Mouse (Mus musculus) embryonic facial prominence, embryonic 11.5 days (tissue): Measurements from ENCODE around the gene Cgas. TPM values are rescaled to one million over a fixed set of nuclear protein-coding genes. Genes with fewer than 3 reads are reported as not detected.
A peak's percentile ranks its signal among the peaks of the same experiment; 100 is the strongest.

Experiments
- ATAC-seq: fragments of 200-750 bp; cut with Nextera tagmentation; replicated peaks from 2 replicates; pipeline ENCODE4 v1.8.0; 2017; ENCODE audit warnings: low read depth; ENCODE audit not compliant: insufficient number of reproducible peaks, low FRiP score, low TSS enrichment
- DNase-seq: peaks from one replicate; pipeline ENCODE4 v3.0.0-alpha.2; 2015; ENCODE audit warnings: low spot score
- H3K27ac ChIP-seq: fragments of 300-500 bp; sonication (generic); replicated peaks from 2 replicates; pipeline ENCODE4 v1.5.1; 2014; ENCODE audit warnings: mild to moderate bottlenecking, low read depth, low read length, control low read depth
- H3K27me3 ChIP-seq: fragments of 300-500 bp; sonication (generic); 2 replicates; pipeline ENCODE4 v1.6.1; 2014; ENCODE audit warnings: mild to moderate bottlenecking, low read length, moderate library complexity, mixed read lengths; ENCODE audit not compliant: control insufficient read depth, insufficient read depth
- H3K36me3 ChIP-seq: fragments of 300-500 bp; sonication (generic); replicated peaks from 2 replicates; pipeline ENCODE4 v1.6.1; 2014; ENCODE audit warnings: low read depth, mild to moderate bottlenecking, low read length, moderate library complexity, mixed read lengths; ENCODE audit not compliant: control insufficient read depth, insufficient read depth
- H3K4me1 ChIP-seq: fragments of 300-500 bp; sonication (generic); 2 replicates; pipeline ENCODE4 v1.6.1; 2014; ENCODE audit warnings: low read length, mixed read lengths; ENCODE audit not compliant: control insufficient read depth, insufficient read depth
- H3K4me2 ChIP-seq: fragments of 300-500 bp; sonication (generic); 2 replicates; pipeline ENCODE4 v1.6.1; 2014; ENCODE audit warnings: low read depth, mild to moderate bottlenecking, control low read depth, low read length, moderate library complexity
- H3K4me3 ChIP-seq: fragments of 300-500 bp; sonication (generic); 2 replicates; pipeline ENCODE4 v1.5.1; 2014; ENCODE audit warnings: low read depth, low read length, control low read depth
- H3K9ac ChIP-seq: fragments of 300-500 bp; sonication (generic); replicated peaks from 2 replicates; pipeline ENCODE4 v1.6.1; 2014; ENCODE audit warnings: mild to moderate bottlenecking, control low read depth, low read length
- H3K9me3 ChIP-seq: fragments of 300-500 bp; sonication (generic); replicated peaks from 2 replicates; pipeline ENCODE4 v1.6.1; 2016; ENCODE audit warnings: mild to moderate bottlenecking, low read length, inconsistent platforms, mixed read lengths; ENCODE audit not compliant: control insufficient read depth
- WGBS: fragments of 180-500 bp; shearing (Covaris S2); extraction: QIAGEN DNeasy Blood & Tissue Kit; methylation state at CpG from one replicate; pipeline ENCODE4 v1.1.7; 2014; 5-methylcytosine and 5-hydroxymethylcytosine counted together
- microRNA-seq: library from miRNA; unstranded; fragments of <30 nt; microRNA quantifications from one replicate; pipeline ENCODE4, GENCODE M21; 2016; ENCODE audit warnings: borderline number of aligned reads
- polyA plus RNA-seq: library from polyadenylated mRNA; unstranded; fragments of >200 nt; fragmentation: Nextera tagmentation; extraction: Ambion mirVana; gene quantifications from 2 replicates; pipeline ENCODE4 v1.2.1, GENCODE M21; 2014

The Cgas gene
- polyA plus RNA-seq, 1 experiment from 2014 or later = 0.84 TPM

DNA sequence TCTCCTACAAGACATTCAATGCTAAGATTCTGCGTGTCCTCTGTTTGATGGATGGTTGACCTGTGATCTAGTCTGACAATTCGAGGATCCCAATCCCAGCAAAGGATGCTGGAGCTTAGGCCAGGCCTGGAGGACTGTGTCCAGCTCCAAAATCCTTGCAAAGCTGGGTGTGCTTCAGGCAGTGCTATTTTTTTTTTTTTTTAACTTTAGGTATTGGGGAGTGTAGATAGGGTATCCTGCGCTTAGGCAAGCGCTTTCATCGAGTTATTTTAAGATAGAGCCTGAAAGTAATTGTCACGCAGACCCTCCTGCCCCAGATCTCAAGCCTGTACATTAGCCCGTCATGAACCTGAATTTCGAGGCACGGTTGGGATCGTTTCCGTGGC lies 47.8 kb downstream of the Cgas start:
- no peaks in the 10 kb centered on the region for H3K36me3 ChIP-seq
- H3K9ac ChIP-seq = no peak overlapping the region
- 41% methylated on average over 11 of the region's 11 CpGs for WGBS
- H3K9me3 ChIP-seq = no peaks in the 10 kb centered on the region
- H3K4me2 ChIP-seq = peak overlapping the region; percentile 55
- ATAC-seq = no peak
- H3K27me3 ChIP-seq = peaks cover 42% of the 10 kb centered on the region
- H3K27ac ChIP-seq = no peak overlapping the region
- DNase-seq = no peak
- no peaks in the 10 kb centered on the region for H3K4me1 ChIP-seq
- H3K4me3 ChIP-seq = 0 out of 2 replicates have a peak overlapping the region, but pooled peaks have one; percentile 36

DNA sequence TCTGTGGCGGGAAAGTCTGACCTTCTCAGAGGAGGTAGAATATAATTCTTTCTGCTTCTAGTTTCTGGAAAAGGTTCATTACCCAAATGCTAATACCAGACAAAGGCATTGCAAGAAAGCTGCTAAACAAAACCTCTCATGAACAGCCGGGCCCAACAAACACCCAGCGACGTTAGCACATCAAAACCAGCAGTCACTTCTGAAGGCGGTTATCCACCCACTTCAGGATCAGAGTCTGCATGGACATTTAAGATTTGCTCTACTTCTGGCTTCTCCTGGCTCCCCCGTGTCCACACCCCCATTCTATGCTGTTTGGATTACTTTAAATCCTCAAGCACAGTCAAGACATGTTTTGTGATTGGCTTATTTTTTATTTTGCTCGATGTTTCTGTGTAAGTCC lies 48.4 kb downstream of the Cgas start:
- Histone ChIP-seq H3K27me3 (peaks cover 42% of the 10 kb centered on the region), H3K4me1 (no peaks in the 10 kb centered on the region)

DNA sequence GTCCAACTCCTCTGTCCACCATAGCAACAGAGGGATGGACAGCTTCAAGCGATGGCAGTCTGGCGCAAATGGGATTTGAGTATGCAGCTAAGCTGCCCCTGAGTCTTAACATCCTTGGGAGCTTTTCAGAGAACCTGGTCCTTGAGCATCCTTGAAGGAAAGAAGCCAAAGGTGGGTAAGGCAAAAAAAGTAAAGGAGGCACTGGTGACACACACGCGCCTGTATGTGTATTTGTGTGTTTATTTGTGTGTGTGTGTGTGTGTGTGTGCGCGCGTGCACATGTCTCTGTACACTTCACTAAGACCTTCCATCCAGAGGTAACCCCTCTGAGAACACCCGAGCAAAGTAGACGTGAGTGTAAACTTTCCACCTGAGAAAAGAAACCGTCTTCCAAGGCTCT lies 49.3 kb downstream of the Cgas start:
- Histone ChIP-seq H3K36me3 (no peaks in the 10 kb centered on the region), H3K4me1 (no peaks in the 10 kb centered on the region), H3K9me3 (no peaks in the 10 kb centered on the region), H3K4me3 (no peak overlapping the region), H3K27ac (no peak overlapping the region), H3K27me3 (peaks cover 42% of the 10 kb centered on the region), H3K4me2 (no peak overlapping the region), H3K9ac (no peak overlapping the region)
- WGBS = 78% methylated on average over 10 of the region's 10 CpGs
- ATAC-seq (no peak), DNase-seq (no peak)

More for the DNA sequence above, 48.4 kb downstream of the Cgas start:
- no peak overlapping the region for H3K9ac ChIP-seq
- no peak overlapping the region for H3K4me2 ChIP-seq
- no peaks in the 10 kb centered on the region for H3K9me3 ChIP-seq
- 69% methylated on average over 7 of the region's 7 CpGs for WGBS
- no peak for ATAC-seq
- H3K36me3 ChIP-seq = no peaks in the 10 kb centered on the region
- no peak overlapping the region for H3K27ac ChIP-seq
- no peak overlapping the region for H3K4me3 ChIP-seq
- no peak for DNase-seq

DNA sequence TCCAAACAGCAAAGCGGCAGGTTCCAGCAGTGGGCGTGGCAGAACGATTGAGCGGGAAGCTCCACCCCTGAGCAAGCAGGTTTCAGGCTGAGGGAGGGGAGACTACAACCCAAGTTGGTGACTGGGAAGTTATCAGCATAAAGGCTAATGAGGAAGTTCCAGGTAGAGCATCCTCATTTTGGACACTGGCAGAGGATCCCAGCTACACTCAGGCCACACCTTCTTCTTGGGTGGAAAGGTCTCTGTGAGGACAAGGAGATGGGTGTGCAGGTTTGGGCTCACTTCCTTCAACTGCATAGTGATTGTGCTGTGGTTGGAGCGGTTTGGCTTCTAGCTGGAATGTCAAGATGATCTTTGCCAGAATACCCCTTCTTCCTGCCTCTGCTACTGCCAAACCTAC lies 53.1 kb downstream of the Cgas start:
- H3K27ac ChIP-seq = no peak overlapping the region
- H3K4me2 ChIP-seq = no peak overlapping the region
- WGBS = 46% methylated on average over 5 of the region's 5 CpGs
- H3K4me3 ChIP-seq = no peak overlapping the region
- no peaks in the 10 kb centered on the region for H3K36me3 ChIP-seq
- no peaks in the 10 kb centered on the region for H3K9me3 ChIP-seq
- H3K4me1 ChIP-seq = no peaks in the 10 kb centered on the region
- no peak for DNase-seq
- H3K9ac ChIP-seq = no peak overlapping the region
- peaks cover 18% of the 10 kb centered on the region for H3K27me3 ChIP-seq
- no peak for ATAC-seq

DNA sequence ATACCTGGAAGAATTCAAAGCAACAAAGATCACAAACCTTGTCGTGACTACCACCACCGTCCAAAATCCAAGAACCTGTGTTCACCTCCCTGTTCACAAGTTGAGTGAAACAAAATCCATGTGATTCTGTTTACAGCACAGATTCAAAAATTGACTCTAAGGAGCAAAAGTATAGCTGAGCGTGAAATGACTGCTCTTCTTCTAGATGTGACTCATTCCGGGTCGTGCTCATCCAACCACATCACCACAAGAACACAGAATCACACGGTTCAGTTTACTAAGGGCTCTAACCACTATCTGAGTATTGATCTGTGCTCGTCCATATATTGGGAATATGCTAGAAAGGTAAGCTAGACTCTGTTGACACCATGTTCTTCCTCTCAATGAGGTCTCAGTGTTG lies 56.1 kb downstream of the Cgas start:
- DNase-seq (no peak), ATAC-seq (no peak)
- Histone ChIP-seq H3K9ac (no peak overlapping the region), H3K36me3 (no peaks in the 10 kb centered on the region), H3K4me3 (no peak overlapping the region), H3K27ac (no peak overlapping the region), H3K27me3 (no peaks in the 10 kb centered on the region), H3K9me3 (no peaks in the 10 kb centered on the region), H3K4me1 (no peaks in the 10 kb centered on the region), H3K4me2 (no peak overlapping the region)
- WGBS = 85% methylated on average over 7 of the region's 7 CpGs

DNA sequence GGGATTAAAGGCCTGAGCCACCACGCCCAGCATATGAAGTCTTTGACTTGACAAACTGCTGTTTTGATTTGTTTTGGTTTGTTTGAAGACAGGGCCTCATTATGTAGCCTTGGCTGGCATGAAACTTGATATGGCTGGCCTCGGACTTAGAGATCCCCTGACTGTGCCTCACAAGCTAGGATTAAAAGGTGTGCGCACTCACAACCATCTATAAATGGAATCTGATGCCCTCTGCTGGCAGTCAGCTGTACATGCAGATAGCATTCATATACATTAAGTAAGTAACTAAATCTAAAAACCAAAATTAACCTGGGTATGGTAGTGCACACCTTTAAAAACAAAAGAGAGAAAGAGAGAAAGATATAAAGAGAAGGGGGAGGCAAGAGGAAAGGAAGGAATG lies 57.1 kb downstream of the Cgas start:
- 43% methylated on average over 3 of the region's 3 CpGs for WGBS
- Histone ChIP-seq H3K9me3 (no peaks in the 10 kb centered on the region), H3K9ac (no peak overlapping the region), H3K27me3 (no peaks in the 10 kb centered on the region), H3K4me3 (no peak overlapping the region), H3K36me3 (no peaks in the 10 kb centered on the region), H3K4me2 (no peak overlapping the region), H3K27ac (no peak overlapping the region), H3K4me1 (no peaks in the 10 kb centered on the region)
- ATAC-seq (no peak), DNase-seq (peak; percentile 43)

Small RNA genes within 50 kb of the gene (microRNA-seq; reads per million reads assigned to microRNA genes)
- not detected for gene Gm26377

Other genes with a start within 250 kb of the Cgas start
- not detected in 2 replicates for gene Gsta1, start 212.6 kb downstream of the Cgas start, polyA plus RNA-seq
- gene Gm3776, start 186.1 kb downstream of the Cgas start, polyA plus RNA-seq = not detected in 2 replicates
- gene Gm10639, start 153.3 kb downstream of the Cgas start, polyA plus RNA-seq = not detected in 2 replicates
- gene Omt2a, start 128.4 kb downstream of the Cgas start, polyA plus RNA-seq = not detected in 2 replicates
- gene Omt2b, start 115.6 kb downstream of the Cgas start, polyA plus RNA-seq = not detected in 2 replicates
- not detected in 2 replicates for gene Gsta2, start 87.4 kb downstream of the Cgas start, polyA plus RNA-seq
- not detected in 2 replicates for gene Dppa5a, start 75.1 kb downstream of the Cgas start, polyA plus RNA-seq
- 1.4 and 1.9 TPM in 2 replicates for gene Ooep, start 64.5 kb downstream of the Cgas start, polyA plus RNA-seq
- gene Ddx43, start 47.5 kb downstream of the Cgas start, polyA plus RNA-seq = 0.15 TPM in 1 of 2 replicates, not detected in the other
- gene Mto1, start 5.0 kb upstream of the Cgas start, polyA plus RNA-seq = 21.4 and 24.7 TPM in 2 replicates
- 0.32 and 0.70 TPM in 2 replicates for gene Gm17324, start 5.5 kb upstream of the Cgas start, polyA plus RNA-seq
- gene Eef1a1, start 45.9 kb upstream of the Cgas start, polyA plus RNA-seq = 5,291 and 5,417 TPM in 2 replicates
- 11.8 and 13.8 TPM in 2 replicates for gene Slc17a5, start 144.8 kb upstream of the Cgas start, polyA plus RNA-seq
- 6.0 and 6.2 TPM in 2 replicates for gene Cd109, start 172.3 kb upstream of the Cgas start, polyA plus RNA-seq